ENCODE assay signal across 1 mouse cellular context in the genomic region with DNA sequence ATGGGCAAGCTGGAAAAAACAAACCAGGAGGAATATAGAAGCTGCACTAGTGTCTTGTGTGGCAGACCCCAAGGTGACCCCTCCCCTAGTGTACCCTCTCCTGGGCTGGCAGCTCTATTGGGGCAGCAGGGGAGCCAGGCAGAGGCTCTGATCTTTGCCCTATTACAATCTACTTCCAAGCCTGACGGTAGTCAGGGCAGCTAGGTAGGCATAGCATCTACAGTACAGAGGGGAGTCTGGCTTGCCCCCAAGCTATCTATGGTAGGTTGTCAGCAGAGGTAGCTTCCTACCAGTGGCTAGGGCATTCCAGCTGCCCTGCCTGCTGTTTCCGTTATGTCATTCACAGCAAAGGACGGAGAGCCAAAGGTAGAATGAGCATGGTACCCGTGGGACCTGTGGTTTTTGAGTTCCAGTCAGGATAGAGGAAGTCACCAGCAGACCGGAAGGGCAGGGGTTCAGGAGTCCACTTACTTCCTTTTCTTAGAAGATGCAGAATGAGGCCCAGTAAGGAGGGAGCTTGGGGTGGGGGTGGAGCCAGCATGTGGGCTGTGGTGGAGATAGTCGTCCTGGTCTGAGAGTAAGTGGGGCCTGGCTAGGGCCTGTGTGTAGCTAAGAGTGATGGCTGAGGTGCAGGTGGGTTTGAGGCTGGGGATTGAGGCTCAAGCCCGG.
TF ChIP-seq lines count a peak whose summit lies in the region.

No protein-coding gene starts in this region.

TF ChIP-seq in MEL, 35 proteins besides CTCF, POLR2A, EP300 and RAD21 (continued from another document):
- TF ChIP-seq MAX (IDR thresholded peaks at IDR 0.05; ENCODE audit: low read length) (0 out of 2 replicates have a peak, but pooled peaks have one; percentile 49), RCOR1 (IDR thresholded peaks at IDR 0.05; ENCODE audit: low read depth, low read length) (peak; percentile 51; the same call in 1 of the 2 replicates), USF1 (IDR thresholded peaks at IDR 0.05; ENCODE audit: low read depth, low read length) (0 out of 2 replicates have a peak, but pooled peaks have one; percentile 16), ZMIZ1 (IDR thresholded peaks at IDR 0.05; ENCODE audit: low read depth, low read length) (no peak), MAZ (IDR thresholded peaks at IDR 0.05; ENCODE audit: low read depth, low read length) (0 out of 2 replicates have a peak, but pooled peaks have one; percentile 47), TCF12 (IDR thresholded peaks at IDR 0.05; ENCODE audit: low read depth, low read length) (peak; percentile 16; the same call in 1 of the 2 replicates), POLR2AphosphoS2 (IDR thresholded peaks at IDR 0.05; ENCODE audit: low read length) (no peak), ETS1 (IDR thresholded peaks at IDR 0.05; ENCODE audit: low read depth, low read length) (peak; percentile 52; the same call in 1 of the 2 replicates), MXI1 (IDR thresholded peaks at IDR 0.05; ENCODE audit: low read depth, low read length) (0 out of 2 replicates have a peak, but pooled peaks have one; percentile 40), NELFE (IDR thresholded peaks at IDR 0.05; ENCODE audit: low read depth, low read length) (peak; percentile 38; the same call in 1 of the 2 replicates), TBP (IDR thresholded peaks at IDR 0.05; ENCODE audit: low read depth, low read length) (no peak), MYB (IDR thresholded peaks at IDR 0.05; ENCODE audit: low read depth, low read length) (no peak), MYC (IDR thresholded peaks at IDR 0.05; ENCODE audit: low read depth, low read length) (peak; percentile 67; the same call in 1 of the 2 replicates), KAT2A (conservative IDR thresholded peaks at IDR 0.05; ENCODE audit: low read depth, low read length) (no peak), MEF2A (IDR thresholded peaks at IDR 0.05; ENCODE audit: extremely low read depth, insufficient replicate concordance, low read depth, low read length, poor library complexity, severe bottlenecking) (no peak)
